Mouse (Mus musculus): Measurements from ENCODE around the gene Cmss1. TPM values are rescaled to one million over a fixed set of nuclear protein-coding genes. Genes with fewer than 3 reads are reported as not detected.

The Cmss1 gene
- polyA plus RNA-seq, 1 experiment: not detected

- H3K4me3 ChIP-seq (ENCODE audit: insufficient read depth, low read depth, low read length): no peak overlapping the region
- WGBS: 72% methylated on average over 2 of the region's 2 CpGs
- H3K4me1 ChIP-seq (ENCODE audit: control insufficient read depth, insufficient read depth, low read length): 0 out of 2 replicates have a peak, but pooled peaks cover 8% of the 10 kb centered on the region
- TF ChIP-seq POLR2A (IDR thresholded peaks at IDR 0.05; ENCODE audit: insufficient read depth, low read depth, low read length): no peak
- no peak for TF ChIP-seq CTCF (IDR thresholded peaks at IDR 0.05; ENCODE audit: insufficient read depth, low read depth, low read length)
- H3K27ac ChIP-seq (ENCODE audit: insufficient read depth, low read depth, low read length): no peak overlapping the region
These were observed 123.2 kb downstream of the Cmss1 start for GRCm38 (mm10) chr16:57483503-57483902.

GRCm38 (mm10) chr16:57482911-57483310 is 123.8 kb downstream of the Cmss1 start:
- WGBS: 87% methylated on average over 4 of the region's 4 CpGs
- H3K4me1 ChIP-seq (ENCODE audit: control insufficient read depth, insufficient read depth, low read length): 0 out of 2 replicates have a peak, but pooled peaks cover 6% of the 10 kb centered on the region
- no peak overlapping the region for H3K27ac ChIP-seq (ENCODE audit: insufficient read depth, low read depth, low read length)
- H3K4me3 ChIP-seq (ENCODE audit: insufficient read depth, low read depth, low read length): no peak overlapping the region
- no peak for TF ChIP-seq POLR2A (IDR thresholded peaks at IDR 0.05; ENCODE audit: insufficient read depth, low read depth, low read length)
- no peak for TF ChIP-seq CTCF (IDR thresholded peaks at IDR 0.05; ENCODE audit: insufficient read depth, low read depth, low read length)

- TF ChIP-seq POLR2A (IDR thresholded peaks at IDR 0.05; ENCODE audit: insufficient read depth, low read depth, low read length) (no peak), CTCF (IDR thresholded peaks at IDR 0.05; ENCODE audit: insufficient read depth, low read depth, low read length) (no peak)
- H3K4me3 ChIP-seq (ENCODE audit: insufficient read depth, low read depth, low read length): no peak overlapping the region
- 0 out of 2 replicates have a peak, but pooled peaks cover 4% of the 10 kb centered on the region for H3K4me1 ChIP-seq (ENCODE audit: control insufficient read depth, insufficient read depth, low read length)
- 79% methylated on average over 6 of the region's 6 CpGs for WGBS
- H3K27ac ChIP-seq (ENCODE audit: insufficient read depth, low read depth, low read length): no peak overlapping the region
These were observed 124.4 kb downstream of the Cmss1 start for GRCm38 (mm10) chr16:57482264-57482663.

- Histone ChIP-seq H3K4me3 (ENCODE audit: insufficient read depth, low read depth, low read length) (no peak overlapping the region), H3K27ac (ENCODE audit: insufficient read depth, low read depth, low read length) (no peak overlapping the region), H3K4me1 (ENCODE audit: control insufficient read depth, insufficient read depth, low read length) (0 out of 2 replicates have a peak, but pooled peaks cover 2% of the 10 kb centered on the region)
- WGBS: 81% methylated on average over 5 of the region's 5 CpGs
- TF ChIP-seq POLR2A (IDR thresholded peaks at IDR 0.05; ENCODE audit: insufficient read depth, low read depth, low read length): no peak
- TF ChIP-seq CTCF (IDR thresholded peaks at IDR 0.05; ENCODE audit: insufficient read depth, low read depth, low read length): no peak
These were observed 126.9 kb downstream of the Cmss1 start for GRCm38 (mm10) chr16:57479776-57480175.

- no peak for TF ChIP-seq CTCF (IDR thresholded peaks at IDR 0.05; ENCODE audit: insufficient read depth, low read depth, low read length)
- Histone ChIP-seq H3K4me1 (ENCODE audit: control insufficient read depth, insufficient read depth, low read length) (no peaks in the 10 kb centered on the region), H3K4me3 (ENCODE audit: insufficient read depth, low read depth, low read length) (no peak overlapping the region), H3K27ac (ENCODE audit: insufficient read depth, low read depth, low read length) (no peak overlapping the region)
- WGBS: 90% methylated on average over 2 of the region's 2 CpGs
These were observed 128.2 kb downstream of the Cmss1 start for GRCm38 (mm10) chr16:57478451-57478850.

- Histone ChIP-seq H3K27ac (ENCODE audit: insufficient read depth, low read depth, low read length) (no peak overlapping the region), H3K4me1 (ENCODE audit: control insufficient read depth, insufficient read depth, low read length) (peaks cover 1% of the 10 kb centered on the region; the same call in 1 of the 2 replicates), H3K4me3 (ENCODE audit: insufficient read depth, low read depth, low read length) (no peak overlapping the region)
- 73% methylated on average over 10 of the region's 10 CpGs for WGBS
- no peak for TF ChIP-seq POLR2A (IDR thresholded peaks at IDR 0.05; ENCODE audit: insufficient read depth, low read depth, low read length)
- TF ChIP-seq CTCF (IDR thresholded peaks at IDR 0.05; ENCODE audit: insufficient read depth, low read depth, low read length): no peak
These were observed 133.1 kb downstream of the Cmss1 start for GRCm38 (mm10) chr16:57473415-57474085.

- no peak overlapping the region for H3K4me3 ChIP-seq (ENCODE audit: insufficient read depth, low read depth, low read length)
- H3K27ac ChIP-seq (ENCODE audit: insufficient read depth, low read depth, low read length): no peak overlapping the region
- TF ChIP-seq POLR2A (IDR thresholded peaks at IDR 0.05; ENCODE audit: insufficient read depth, low read depth, low read length) (no peak), CTCF (IDR thresholded peaks at IDR 0.05; ENCODE audit: insufficient read depth, low read depth, low read length) (no peak)
- peaks cover 4% of the 10 kb centered on the region; the same call in 1 of the 2 replicates for H3K4me1 ChIP-seq (ENCODE audit: control insufficient read depth, insufficient read depth, low read length)
These were observed 135.6 kb downstream of the Cmss1 start for GRCm38 (mm10) chr16:57471071-57471470.

GRCm38 (mm10) chr16:57470286-57470830 is 136.3 kb downstream of the Cmss1 start:
- WGBS: 96% methylated on average over 12 of the region's 12 CpGs
- Histone ChIP-seq H3K4me1 (ENCODE audit: control insufficient read depth, insufficient read depth, low read length) (peaks cover 4% of the 10 kb centered on the region; the same call in 1 of the 2 replicates), H3K4me3 (ENCODE audit: insufficient read depth, low read depth, low read length) (no peak overlapping the region), H3K27ac (ENCODE audit: insufficient read depth, low read depth, low read length) (no peak overlapping the region)
- TF ChIP-seq POLR2A (IDR thresholded peaks at IDR 0.05; ENCODE audit: insufficient read depth, low read depth, low read length): no peak
- TF ChIP-seq CTCF (IDR thresholded peaks at IDR 0.05; ENCODE audit: insufficient read depth, low read depth, low read length): no peak

GRCm38 (mm10) chr16:57469869-57470268 is 136.8 kb downstream of the Cmss1 start:
- 85% methylated on average over 2 of the region's 2 CpGs for WGBS
- TF ChIP-seq CTCF (IDR thresholded peaks at IDR 0.05; ENCODE audit: insufficient read depth, low read depth, low read length) (no peak), POLR2A (IDR thresholded peaks at IDR 0.05; ENCODE audit: insufficient read depth, low read depth, low read length) (no peak)

More at GRCm38 (mm10) chr16:57469869-57470268, 136.8 kb downstream of the Cmss1 start:
- Histone ChIP-seq H3K4me3 (ENCODE audit: insufficient read depth, low read depth, low read length) (no peak overlapping the region), H3K4me1 (ENCODE audit: control insufficient read depth, insufficient read depth, low read length) (peaks cover 4% of the 10 kb centered on the region; the same call in 1 of the 2 replicates), H3K27ac (ENCODE audit: insufficient read depth, low read depth, low read length) (no peak overlapping the region)

Measured in olfactory bulb, adult 2 months (tissue).